Mouse (Mus musculus) ES-Bruce4 (cell line): ENCODE data around the gene Hoxc9.

Experiments used
- CTCF ChIP-seq: IDR thresholded peaks from one replicate; pipeline ENCODE4 v1.8.1; 2011; ENCODE audit warnings: low read depth, low read length
- EP300 ChIP-seq: IDR thresholded peaks from 2 replicates; pipeline ENCODE4 v1.6.1; 2011; ENCODE audit warnings: low read depth, low read length; ENCODE audit not compliant: insufficient read depth
- POLR2A ChIP-seq: IDR thresholded peaks from one replicate; pipeline ENCODE4 v1.8.1; 2011; ENCODE audit warnings: low read length; ENCODE audit not compliant: insufficient read depth

DNA sequence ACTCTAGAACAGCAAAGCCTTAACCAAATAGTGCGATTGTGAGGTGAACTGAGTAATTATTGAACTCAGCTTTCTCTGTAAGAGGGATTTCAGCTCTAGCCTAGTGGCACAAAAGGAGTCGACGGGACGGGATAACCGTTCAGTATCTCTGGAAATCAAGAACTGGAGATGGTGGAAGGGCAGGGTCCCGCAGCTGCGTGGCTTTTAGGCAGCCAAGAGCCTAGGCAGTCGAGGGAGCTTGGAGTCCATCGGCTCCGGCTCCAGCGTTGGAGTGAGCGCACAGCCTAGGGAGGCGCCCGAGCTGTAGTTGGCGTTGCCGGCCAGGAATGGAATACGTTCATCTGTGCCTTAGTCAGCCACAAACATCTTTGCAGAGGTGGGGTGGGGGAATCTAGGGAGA, 29.1 kb downstream of the Hoxc9 start:
- TF ChIP-seq POLR2A = no peak
- no peak for TF ChIP-seq EP300
- TF ChIP-seq CTCF = no peak
